Mouse (Mus musculus): ENCODE results near the gene Ocm. TPM values are rescaled to one million over a fixed set of nuclear protein-coding genes. Genes with fewer than 3 reads are reported as not detected.

The Ocm gene
- polyA plus RNA-seq, 1 experiment, result not detected

DNA sequence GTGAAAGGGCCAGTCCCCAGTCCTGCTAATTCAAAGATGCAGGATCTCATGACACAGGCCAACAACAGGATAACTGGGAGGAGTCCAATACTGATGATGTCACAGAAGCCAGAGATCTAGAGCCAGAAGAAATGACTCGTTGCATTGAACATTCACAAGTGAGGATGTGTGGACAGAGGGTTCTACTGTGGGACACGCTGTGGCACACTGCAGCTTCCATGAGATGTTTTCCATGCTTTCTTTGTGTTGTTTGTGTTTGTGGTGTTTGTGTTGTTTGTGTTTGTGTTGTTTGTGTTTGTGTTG lies 50.9 kb downstream of the Ocm start:
- Histone ChIP-seq H3K27me3 (replicated peaks; ENCODE audit: control insufficient read depth, insufficient read depth, low read length) (no peaks in the 10 kb centered on the region), H3K36me3 (ENCODE audit: control insufficient read depth, insufficient read depth, low read length) (no peaks in the 10 kb centered on the region), H3K4me1 (ENCODE audit: control insufficient read depth, insufficient read depth, low read length) (no peaks in the 10 kb centered on the region), H3K27ac (ENCODE audit: insufficient read depth, low read depth, low read length) (no peak overlapping the region), H3K4me3 (ENCODE audit: insufficient read depth, low read depth, low read length) (no peak overlapping the region)
- TF ChIP-seq POLR2A (IDR thresholded peaks at IDR 0.05; ENCODE audit: low read depth, low read length) (no peak), CTCF (conservative IDR thresholded peaks at IDR 0.05; ENCODE audit: insufficient read depth, insufficient read length, low read depth, low read length) (no peak)
- DNase-seq, result no peak
- 45% methylated on average over 2 of the region's 2 CpGs for WGBS

DNA sequence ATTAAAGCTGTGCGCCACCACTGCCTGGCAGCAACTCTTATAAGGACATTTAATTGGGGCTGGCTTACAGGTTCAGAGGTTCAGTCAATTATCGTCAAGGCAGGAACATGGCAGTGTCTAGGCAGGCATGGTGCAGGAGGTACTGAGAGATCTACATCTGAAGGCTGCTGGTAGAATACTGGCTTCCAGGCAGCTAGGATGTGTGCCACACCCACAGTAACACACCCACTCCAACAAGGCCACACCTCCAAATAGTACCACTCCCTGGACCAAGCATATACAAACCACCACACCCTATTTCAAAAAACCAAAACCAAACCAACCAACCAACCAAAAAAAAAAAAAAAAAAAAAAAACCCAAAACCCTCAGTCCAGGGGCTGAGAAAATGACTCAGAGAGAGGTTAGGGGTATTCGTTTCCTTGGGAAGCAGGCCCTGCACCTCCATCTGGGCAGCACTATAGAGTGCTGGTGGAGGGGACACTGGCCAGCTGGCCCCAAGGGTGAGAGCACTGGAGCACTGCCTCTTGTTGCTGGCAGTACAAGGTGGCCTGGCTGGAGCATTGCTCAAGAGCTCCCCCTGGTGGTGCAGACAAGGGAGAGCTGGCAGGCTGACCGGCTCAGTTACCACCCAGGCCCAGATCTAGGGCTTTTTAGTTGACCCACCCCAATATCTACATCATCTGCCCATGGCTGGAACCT lies 51.4 kb downstream of the Ocm start:
- no peak overlapping the region for H3K27ac ChIP-seq (ENCODE audit: insufficient read depth, low read depth, low read length)
- DNase-seq, result peak; percentile 54
- H3K4me1 ChIP-seq (ENCODE audit: control insufficient read depth, insufficient read depth, low read length), result no peaks in the 10 kb centered on the region
- no peaks in the 10 kb centered on the region for H3K36me3 ChIP-seq (ENCODE audit: control insufficient read depth, insufficient read depth, low read length)
- no peak overlapping the region for H3K4me3 ChIP-seq (ENCODE audit: insufficient read depth, low read depth, low read length)
- 54% methylated on average over 4 of the region's 4 CpGs for WGBS
- TF ChIP-seq POLR2A (IDR thresholded peaks at IDR 0.05; ENCODE audit: low read depth, low read length) (no peak), CTCF (conservative IDR thresholded peaks at IDR 0.05; ENCODE audit: insufficient read depth, insufficient read length, low read depth, low read length) (peak; percentile 93)
- H3K27me3 ChIP-seq (replicated peaks; ENCODE audit: control insufficient read depth, insufficient read depth, low read length), result no peaks in the 10 kb centered on the region

DNA sequence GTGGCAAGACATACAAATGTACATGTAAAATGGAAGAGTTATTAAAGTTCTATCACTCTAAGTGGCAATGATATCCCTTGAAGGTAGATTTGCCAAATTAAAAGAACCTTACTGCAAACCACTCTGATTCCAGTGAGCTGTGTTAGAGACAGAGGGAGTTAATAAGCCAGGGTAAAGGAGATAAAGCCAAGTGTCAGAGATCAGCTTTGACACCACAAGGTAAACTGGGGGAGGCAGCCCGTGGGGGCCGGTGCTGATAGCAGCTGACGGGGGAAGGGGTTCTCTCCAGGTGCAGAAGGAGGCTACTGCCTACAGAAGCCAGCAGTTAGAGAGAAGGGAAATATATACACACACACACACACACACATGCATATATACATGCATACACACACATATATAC lies 53.8 kb downstream of the Ocm start:
- Histone ChIP-seq H3K27ac (ENCODE audit: insufficient read depth, low read depth, low read length) (no peak overlapping the region), H3K4me3 (ENCODE audit: insufficient read depth, low read depth, low read length) (no peak overlapping the region), H3K27me3 (replicated peaks; ENCODE audit: control insufficient read depth, insufficient read depth, low read length) (no peaks in the 10 kb centered on the region), H3K36me3 (ENCODE audit: control insufficient read depth, insufficient read depth, low read length) (no peaks in the 10 kb centered on the region), H3K4me1 (ENCODE audit: control insufficient read depth, insufficient read depth, low read length) (no peaks in the 10 kb centered on the region)
- 61% methylated on average over 3 of the region's 3 CpGs for WGBS
- no peak for DNase-seq
- no peak for TF ChIP-seq POLR2A (IDR thresholded peaks at IDR 0.05; ENCODE audit: low read depth, low read length)
- no peak for TF ChIP-seq CTCF (conservative IDR thresholded peaks at IDR 0.05; ENCODE audit: insufficient read depth, insufficient read length, low read depth, low read length)

Other genes with a start within 250 kb of the Ocm start
- 29.9 TPM in 2 replicates for gene Eif2ak1, start 208.9 kb downstream of the Ocm start, polyA plus RNA-seq (2012; rRNA removed)
- 0.08 and 0.14 TPM in 2 replicates for gene Ankrd61, start 129.0 kb downstream of the Ocm start, polyA plus RNA-seq (2012; rRNA removed)
- gene Aimp2, start 116.8 kb downstream of the Ocm start, polyA plus RNA-seq (2012; rRNA removed), result 35.9 and 41.9 TPM in 2 replicates
- gene Pms2, start 116.7 kb downstream of the Ocm start, polyA plus RNA-seq (2012; rRNA removed), result 2.0 and 2.5 TPM in 2 replicates
- not detected in 2 replicates for gene Gm42421, start 98.5 kb downstream of the Ocm start, polyA plus RNA-seq (2012; rRNA removed)
- 0.31 and 0.61 TPM in 2 replicates for gene Rsph10b, start 93.6 kb downstream of the Ocm start, polyA plus RNA-seq (2012; rRNA removed)
- gene Ccz1, start 11.8 kb downstream of the Ocm start, polyA plus RNA-seq (2012; rRNA removed), result 12.9 and 17.3 TPM in 2 replicates
- 29.9 and 30.6 TPM in 2 replicates for gene Lmtk2, start 73.8 kb upstream of the Ocm start, polyA plus RNA-seq (2012; rRNA removed)
- 0.14 and 0.24 TPM in 2 replicates for gene Bhlha15, start 163.6 kb upstream of the Ocm start, polyA plus RNA-seq (2012; rRNA removed)
- gene Tecpr1, start 196.9 kb upstream of the Ocm start, polyA plus RNA-seq (2012; rRNA removed), result 35.6 and 36.6 TPM in 2 replicates
- gene Bri3, start 217.8 kb upstream of the Ocm start, polyA plus RNA-seq (2012; rRNA removed), result 190 and 242 TPM in 2 replicates